Mouse (Mus musculus) thymus, postnatal 10 days (tissue): ENCODE measurements at regions not wholly inside any gene's neighbourhood (a gene's known extent, or its start where the extent isn't known, plus 50 kb on each side); places are given as distances from the start of the nearest gene placed in this dataset.

Source experiments
- DNase-seq, 2 experiments: peaks; one replicate each; pipeline ENCODE4 v3.0.0; 2021; ENCODE audit warnings: low spot score in 2 of 2

DNA sequence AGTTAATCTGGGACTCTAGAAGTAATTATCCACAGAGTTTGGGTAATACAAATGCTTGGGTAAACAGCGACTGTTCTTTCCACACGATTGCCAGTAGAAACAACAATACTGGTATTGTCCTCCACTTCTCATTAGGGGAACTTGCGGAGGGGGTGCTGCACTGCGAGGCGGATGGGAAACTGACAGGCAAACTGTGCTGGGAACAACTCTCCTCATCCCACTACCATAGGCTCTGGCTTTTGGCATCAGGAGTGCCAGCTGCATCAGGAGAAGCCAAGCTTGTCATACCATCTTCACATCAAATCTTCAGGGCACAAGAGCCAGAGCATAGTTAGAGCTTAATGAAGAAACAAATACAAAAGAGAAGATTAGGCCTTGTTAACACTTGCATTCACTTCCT is 349.2 kb upstream of the Tmem161b start:
- DNase-seq: no peak

DNA sequence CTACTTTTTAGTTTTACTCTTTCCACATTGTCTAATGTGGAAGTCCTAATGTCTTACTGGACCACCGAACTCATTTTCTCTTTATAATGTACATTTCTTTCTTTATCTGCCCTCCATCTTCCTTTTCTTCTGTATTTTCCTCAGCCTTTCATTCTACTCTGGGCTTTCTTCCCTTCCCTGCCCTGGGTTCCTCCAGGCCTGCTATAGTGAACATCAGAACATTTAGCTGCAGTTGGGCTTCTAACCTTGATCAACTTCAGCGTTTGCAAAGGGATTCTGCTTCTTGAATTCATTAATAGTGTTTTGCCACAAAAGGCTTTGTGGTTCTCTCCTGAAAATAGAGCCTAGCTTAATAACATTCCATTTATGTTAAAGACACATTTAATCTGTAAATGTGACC is 342.5 kb upstream of the Tmem161b start:
- DNase-seq: no peak

GRCm38 (mm10) chr13:83880305-83880704 is 341.8 kb upstream of the Tmem161b start:
- no peak for DNase-seq

DNA sequence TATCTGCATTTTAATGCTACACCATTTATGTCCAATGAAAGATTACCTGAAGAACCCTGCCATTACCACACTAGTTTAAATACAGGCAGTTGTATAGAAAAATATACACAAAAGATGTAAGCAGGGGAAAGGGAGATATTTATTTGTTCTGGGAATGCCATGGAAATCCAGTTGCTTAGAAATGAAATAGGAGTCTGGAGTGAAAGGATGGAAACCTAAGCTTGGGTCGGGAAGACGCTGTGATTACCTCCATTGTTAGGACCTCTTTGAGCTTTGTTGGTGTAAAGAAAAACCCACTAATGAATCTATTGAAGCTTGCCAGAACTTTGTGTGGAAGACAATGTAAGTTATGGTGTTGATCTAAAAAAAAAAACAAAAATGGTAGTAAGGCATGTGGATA is 341.3 kb upstream of the Tmem161b start:
- no peak for DNase-seq

DNA sequence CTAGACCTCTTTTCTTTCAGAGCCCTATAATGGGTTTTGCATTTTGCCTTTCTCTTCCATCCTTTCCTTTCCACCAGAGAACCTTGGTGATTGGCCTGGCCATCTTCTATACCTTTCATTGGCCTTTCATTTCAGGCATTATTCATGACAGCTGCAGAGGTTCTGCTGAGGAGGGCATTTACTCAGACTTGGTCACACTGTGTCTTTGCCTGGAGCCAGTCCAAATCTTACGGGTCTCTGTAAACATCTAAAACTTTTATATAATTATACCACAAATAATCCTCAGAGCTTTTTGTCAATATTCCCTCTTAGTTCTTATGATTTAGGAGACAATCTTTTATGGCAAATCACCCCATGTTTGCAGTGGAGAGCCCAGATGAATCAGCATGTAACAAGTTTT is 339.3 kb upstream of the Tmem161b start:
- DNase-seq: no peak

DNA sequence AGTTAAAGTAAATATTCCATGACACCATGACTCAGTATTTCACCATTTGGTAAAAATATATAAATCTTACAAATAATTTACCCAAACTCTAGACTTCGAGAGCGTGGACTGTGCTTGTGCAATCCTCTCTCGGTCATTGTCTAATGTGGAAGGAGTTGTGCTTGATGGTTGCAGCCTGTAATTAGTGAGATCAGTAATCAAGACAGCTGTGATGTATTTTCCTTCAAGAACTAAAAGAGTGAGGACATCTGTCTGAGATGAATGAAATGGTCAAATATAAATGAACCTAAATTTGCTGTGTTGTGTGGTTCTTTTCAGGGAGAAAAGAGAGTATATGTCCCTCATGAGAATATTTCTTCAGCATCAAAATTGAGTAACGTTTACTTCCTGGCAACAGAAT is 338.3 kb upstream of the Tmem161b start:
- DNase-seq: no peak

DNA sequence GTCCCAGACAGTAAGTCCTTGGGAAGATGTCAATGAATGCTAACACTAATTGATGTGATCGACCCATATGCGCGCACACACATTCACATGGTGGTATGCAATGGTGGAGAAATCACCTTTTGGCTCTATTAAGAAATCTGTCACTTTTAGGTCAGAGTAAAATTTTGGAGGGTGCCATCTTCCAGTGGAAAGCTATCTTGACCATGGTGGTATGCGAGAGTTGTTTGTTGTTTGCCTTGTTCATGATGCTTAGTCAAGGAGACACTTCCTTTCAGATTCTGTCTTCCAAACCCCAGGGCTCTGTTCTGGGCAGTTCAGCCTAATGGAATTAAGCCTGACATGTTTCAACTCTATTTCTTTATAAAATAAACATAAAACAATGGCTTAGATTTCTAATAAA is 337.9 kb upstream of the Tmem161b start:
- no peak for DNase-seq

DNA sequence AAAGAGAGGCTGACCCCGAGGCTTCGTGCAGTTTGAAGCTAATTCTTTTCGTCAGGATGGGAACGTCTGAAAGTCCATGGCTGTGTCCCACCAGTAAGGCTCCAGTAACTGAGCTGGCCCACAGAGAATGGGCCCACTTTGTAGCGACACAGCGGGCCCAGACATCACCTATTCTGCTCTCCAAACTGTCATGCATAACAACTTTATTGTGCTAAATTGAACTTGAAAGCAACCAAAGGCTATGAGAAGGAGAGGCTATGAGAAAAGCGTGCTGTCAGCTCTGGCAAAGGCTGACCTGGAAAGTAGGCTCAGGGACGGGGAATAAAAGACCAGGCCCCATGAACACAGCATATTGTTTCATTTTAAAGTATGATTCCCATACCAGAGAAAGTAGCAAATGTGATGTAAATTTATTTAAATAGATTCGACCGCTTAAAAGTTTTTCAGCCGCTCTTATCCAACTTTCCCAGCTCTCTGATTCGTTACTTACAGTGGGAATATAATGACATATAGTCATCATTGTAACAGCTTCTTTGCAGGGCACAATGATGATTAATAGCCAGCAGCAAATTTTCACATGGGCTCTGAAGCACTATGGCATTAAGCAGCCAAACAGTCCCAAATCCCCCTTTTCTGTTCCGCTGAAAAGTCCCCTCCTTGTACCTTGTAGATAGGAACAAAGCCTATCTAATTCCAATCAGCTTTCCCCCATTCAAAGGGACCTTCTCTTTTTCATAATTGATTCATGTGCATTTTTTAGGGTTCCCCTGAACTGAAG is 337.1 kb upstream of the Tmem161b start:
- no peak for DNase-seq

GRCm38 (mm10) chr13:83885729-83886128 is 336.4 kb upstream of the Tmem161b start:
- no peak for DNase-seq

DNA sequence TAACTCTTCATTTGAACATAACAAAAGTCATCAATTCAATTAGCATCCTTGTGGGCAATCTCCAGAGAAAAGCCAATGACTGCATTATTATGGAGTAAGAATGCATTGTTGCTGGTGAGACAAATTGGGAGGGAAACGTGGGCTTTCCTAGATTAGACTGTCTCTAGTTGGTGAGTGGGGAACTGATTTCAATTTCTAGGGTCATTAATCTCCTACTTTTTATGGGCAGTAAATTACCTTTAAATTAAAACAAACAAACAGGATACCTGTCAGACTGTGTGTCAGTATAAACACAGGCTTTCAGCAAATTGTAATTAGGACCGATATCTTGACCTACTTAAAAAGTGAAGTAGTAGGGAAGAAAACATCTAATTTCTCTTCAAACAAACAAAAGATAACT is 307.4 kb upstream of the Tmem161b start:
- no peak for DNase-seq

GRCm38 (mm10) chr13:83932761-83933160 is 289.3 kb upstream of the Tmem161b start:
- DNase-seq: no peak

GRCm38 (mm10) chr13:83946495-83946894 is 275.6 kb upstream of the Tmem161b start:
- no peak for DNase-seq

DNA sequence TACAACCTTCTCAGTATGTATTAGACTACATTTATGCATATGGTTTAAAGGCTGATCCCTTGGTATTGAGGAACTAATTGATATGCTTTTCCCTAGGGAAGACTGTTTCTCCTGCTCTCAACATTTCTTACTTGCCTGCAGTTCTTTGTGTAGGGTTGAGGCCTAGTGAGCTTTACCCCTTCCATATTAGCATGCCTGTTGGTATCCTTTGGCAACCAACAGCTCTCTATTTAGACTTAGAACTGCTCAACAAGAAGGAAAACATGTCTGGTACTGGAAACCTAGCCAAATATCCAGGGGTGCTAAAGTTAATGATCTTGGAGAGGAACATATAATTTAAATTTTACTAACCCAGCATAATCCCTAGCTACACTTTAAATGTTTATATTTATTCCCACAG is 270.9 kb upstream of the Tmem161b start:
- DNase-seq: no peak

DNA sequence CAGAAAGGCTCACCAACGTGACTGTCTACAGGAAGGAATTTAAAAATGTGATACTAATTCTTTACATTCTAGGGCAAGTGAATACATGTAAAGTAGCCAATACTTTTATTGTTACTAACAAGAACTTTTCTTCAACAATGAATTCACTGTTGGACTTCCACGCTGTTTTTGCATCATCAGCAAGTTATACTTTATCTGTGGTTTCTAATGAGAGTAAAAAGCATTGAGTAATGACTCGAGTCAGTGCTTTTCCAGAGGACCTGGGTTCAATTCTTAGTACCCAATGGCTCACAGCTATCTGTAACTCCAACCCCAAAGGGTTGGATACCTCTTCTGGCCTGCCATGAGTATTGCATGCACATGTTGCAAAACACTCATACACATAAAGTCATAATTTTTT is 270.3 kb upstream of the Tmem161b start:
- no peak for DNase-seq

DNA sequence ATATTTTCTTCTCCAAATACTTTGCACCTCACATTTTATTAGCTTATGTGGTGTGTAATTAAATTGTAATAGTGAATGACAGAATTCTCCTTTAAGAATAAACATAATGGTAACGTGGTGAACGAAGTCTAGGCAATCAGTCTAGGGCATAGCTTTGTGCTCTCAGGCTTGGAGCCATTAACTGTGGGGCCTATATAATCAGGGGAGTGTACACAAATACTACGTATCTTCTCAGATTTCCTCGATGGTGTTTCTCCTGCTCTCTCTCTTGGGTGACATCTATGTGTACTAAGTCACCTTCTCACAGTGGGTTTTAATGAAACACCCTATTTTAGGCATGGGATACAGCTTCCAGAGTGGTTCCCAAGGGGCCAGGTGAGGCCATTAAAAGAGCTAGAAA is 269.7 kb upstream of the Tmem161b start:
- no peak for DNase-seq

GRCm38 (mm10) chr13:83952862-83953261 is 269.2 kb upstream of the Tmem161b start:
- DNase-seq: no peak

DNA sequence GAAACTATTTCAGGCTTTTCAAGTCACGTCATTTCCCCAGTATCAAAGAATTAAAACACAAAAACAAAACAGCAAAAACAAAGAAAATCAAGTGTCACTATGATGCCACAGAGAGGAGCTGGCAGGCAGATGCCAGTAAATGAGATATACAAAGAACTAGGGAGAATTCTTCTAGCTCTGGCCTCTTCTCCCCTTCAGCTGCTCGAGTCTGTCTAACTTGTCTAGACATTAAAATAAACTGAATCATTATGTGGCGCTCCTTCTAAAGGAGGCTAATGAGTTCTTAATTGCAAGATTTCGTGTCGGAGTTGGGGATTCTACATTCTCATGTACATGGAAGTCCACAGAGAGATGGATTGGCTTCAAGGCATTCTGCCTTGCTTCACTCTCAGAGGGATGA is 266.4 kb upstream of the Tmem161b start:
- DNase-seq: no peak

- no peak for DNase-seq
Observed at GRCm38 (mm10) chr13:83978541-83978940, 243.6 kb upstream of the Tmem161b start.

- no peak for DNase-seq
Observed at GRCm38 (mm10) chr13:83979535-83979934, 242.6 kb upstream of the Tmem161b start.

DNA sequence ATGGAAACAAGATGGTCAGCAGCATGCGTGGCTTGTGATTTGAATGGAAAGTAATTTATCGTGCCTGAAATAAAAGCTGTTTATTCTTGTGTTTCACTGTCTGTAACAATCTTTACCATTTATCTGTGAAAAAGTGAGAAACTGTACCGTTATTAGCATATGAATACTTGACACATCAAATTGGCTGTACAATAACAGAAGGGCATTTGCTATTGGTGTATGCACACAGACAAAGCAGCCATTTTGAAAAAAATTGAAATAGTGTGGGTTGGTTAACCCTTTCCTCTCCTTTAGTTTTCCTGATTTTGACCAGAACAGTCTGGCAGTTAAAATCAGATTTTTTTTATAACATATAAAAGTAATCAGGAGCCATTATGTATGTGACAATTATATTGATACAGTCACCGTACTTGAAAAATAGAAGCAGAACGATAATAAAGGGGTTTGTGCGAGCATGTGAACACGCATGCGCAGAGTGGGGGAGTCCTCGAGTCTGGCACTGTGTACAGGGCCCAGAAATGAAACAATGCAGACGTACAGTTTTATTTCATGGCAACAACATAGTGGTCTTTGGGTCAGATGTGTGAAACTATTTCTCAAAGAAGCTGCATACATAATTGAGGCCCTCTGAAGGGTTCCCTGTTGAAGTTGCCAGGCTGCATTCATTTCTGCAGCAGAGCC is 237.3 kb upstream of the Tmem161b start:
- DNase-seq: no peak

- DNase-seq: no peak
Observed at GRCm38 (mm10) chr13:83987746-83988423, 234.2 kb upstream of the Tmem161b start.

- no peak for DNase-seq
Observed at GRCm38 (mm10) chr13:83988517-83988916, 233.6 kb upstream of the Tmem161b start.
